Mouse (Mus musculus) heart, adult 2 months (tissue): ENCODE data around the gene Usp13. TPM values are rescaled to one million over a fixed set of nuclear protein-coding genes. Genes with fewer than 3 reads are reported as not detected.

Experiments
- DNase-seq, 2 experiments: peaks; one replicate each; pipeline ENCODE4 v3.0.0; 2021
- H3K27ac ChIP-seq: fragments of 200-600 bp; 2 replicates; pipeline ENCODE4 v1.8.1; 2022
- H3K27me3 ChIP-seq: fragments of 200-500 bp; 2 replicates; pipeline ENCODE4 v1.6.1; 2012; ENCODE audit warnings: mild to moderate bottlenecking, low read length, inconsistent platforms, mixed read lengths; ENCODE audit not compliant: control insufficient read depth, insufficient read depth
- H3K36me3 ChIP-seq: fragments of 200-500 bp; 2 replicates; pipeline ENCODE4 v1.6.1; 2012; ENCODE audit warnings: low read length, inconsistent platforms; ENCODE audit not compliant: control insufficient read depth, insufficient read depth
- H3K4me1 ChIP-seq: fragments of 200-500 bp; 2 replicates; pipeline ENCODE4 v1.6.1; 2011; ENCODE audit warnings: low read length; ENCODE audit not compliant: control insufficient read depth, insufficient read depth
- H3K4me3 ChIP-seq: fragments of 200-600 bp; 2 replicates; pipeline ENCODE4 v1.8.1; 2022
- H3K79me2 ChIP-seq: fragments of 200-500 bp; replicated peaks from 2 replicates; pipeline ENCODE4 v1.6.1; 2012; ENCODE audit warnings: mild to moderate bottlenecking, inconsistent platforms, low read length, moderate library complexity, mixed read lengths; ENCODE audit not compliant: control insufficient read depth, insufficient read depth
- H3K9ac ChIP-seq: fragments of 200-500 bp; 2 replicates; pipeline ENCODE4 v1.6.1; 2012; ENCODE audit warnings: low read depth, mild to moderate bottlenecking, control low read depth, inconsistent platforms, low read length, mixed read lengths
- CTCF ChIP-seq: fragments of 200-600 bp; IDR thresholded peaks from 2 replicates; pipeline ENCODE4 v1.8.1; 2022; ENCODE audit warnings: antibody characterized with exemption, mild to moderate bottlenecking, moderate library complexity
- EP300 ChIP-seq: fragments of 200-500 bp; IDR thresholded peaks from 2 replicates; pipeline ENCODE4 v1.6.1; 2011; ENCODE audit warnings: low read depth, low read length, control low read depth; ENCODE audit not compliant: insufficient read depth
- POLR2A ChIP-seq: fragments of 200-500 bp; IDR thresholded peaks from 2 replicates; pipeline ENCODE4 v1.6.1; 2011; ENCODE audit warnings: mild to moderate bottlenecking, low read depth, low read length, control low read depth; ENCODE audit not compliant: insufficient read depth
- WGBS: fragments of 180-500 bp; shearing (Covaris S2); methylation state at CpG from one replicate; pipeline ENCODE4 v1.1.7; 2018; 5-methylcytosine and 5-hydroxymethylcytosine counted together
- intact Hi-C: fragments of 180-260 bp; cut with DNase I; formaldehyde crosslinking; loops from one replicate; pipeline ENCODE4 v1.15.1; 2025
- polyA plus RNA-seq: library from polyadenylated mRNA; depleted of rRNA; stranded (reverse); fragments of >200 nt; gene quantifications from 2 replicates; pipeline ENCODE4 v1.2.3, GENCODE M21; 2012
- total RNA-seq, 2 experiments: library from RNA; stranded (reverse); gene quantifications; 2 replicates each; pipeline ENCODE4 v1.2.3; 2021

The Usp13 gene
- total and polyA plus RNA-seq, 3 experiments = 47.9 to 204 (median 183) TPM

GRCm38 (mm10) chr3:32871081-32871480 lies 53.7 kb downstream of the Usp13 start:
- intact Hi-C loops = no loop called here
- peak overlapping the region; percentile 47 for H3K27ac ChIP-seq
- WGBS = 58% methylated on average over 3 of the region's 3 CpGs

GRCm38 (mm10) chr3:32886386-32886785 lies 69.0 kb downstream of the Usp13 start:
- H3K36me3 ChIP-seq = peaks cover 10% of the 10 kb centered on the region
- WGBS = 85% methylated on average over 8 of the region's 8 CpGs
- H3K79me2 ChIP-seq = no peaks in the 10 kb centered on the region

More at GRCm38 (mm10) chr3:32871081-32871480, 53.7 kb downstream of the Usp13 start:
- peak in 1 of 2 experiments; percentile 26 for DNase-seq
- no peak for TF ChIP-seq CTCF
- TF ChIP-seq POLR2A = no peak
- TF ChIP-seq EP300 = 0 out of 2 replicates have a peak, but pooled peaks have one; percentile 22
- peaks cover 4% of the 10 kb centered on the region; the same call in 1 of the 2 replicates for H3K36me3 ChIP-seq
- H3K4me1 ChIP-seq = no peaks in the 10 kb centered on the region
- no peaks in the 10 kb centered on the region for H3K27me3 ChIP-seq
- H3K79me2 ChIP-seq = 0 out of 2 replicates have a peak, but pooled peaks cover 2% of the 10 kb centered on the region
- no peak overlapping the region for H3K4me3 ChIP-seq
- no peak overlapping the region for H3K9ac ChIP-seq

GRCm38 (mm10) chr3:32888886-32889285 lies 71.5 kb downstream of the Usp13 start:
- no peak overlapping the region for H3K9ac ChIP-seq
- TF ChIP-seq CTCF = no peak
- no peak for TF ChIP-seq POLR2A
- TF ChIP-seq EP300 = 0 out of 2 replicates have a peak, but pooled peaks have one; percentile 37
- H3K4me3 ChIP-seq = no peak overlapping the region
- no peaks in the 10 kb centered on the region for H3K27me3 ChIP-seq
- H3K36me3 ChIP-seq = peaks cover 13% of the 10 kb centered on the region
- WGBS = 76% methylated on average over 5 of the region's 5 CpGs
- H3K79me2 ChIP-seq = no peaks in the 10 kb centered on the region
- H3K4me1 ChIP-seq = peaks cover 1% of the 10 kb centered on the region; the same call in 1 of the 2 replicates
- H3K27ac ChIP-seq = peak overlapping the region; percentile 42
- peak in 1 of 2 experiments; percentile 11 for DNase-seq
- intact Hi-C loops = no loop called here

More at GRCm38 (mm10) chr3:32886386-32886785, 69.0 kb downstream of the Usp13 start:
- H3K27me3 ChIP-seq = no peaks in the 10 kb centered on the region
- H3K4me3 ChIP-seq = no peak overlapping the region
- DNase-seq = no peak
- H3K4me1 ChIP-seq = peaks cover 2% of the 10 kb centered on the region; the same call in 1 of the 2 replicates
- intact Hi-C loops = no loop called here
- TF ChIP-seq POLR2A = no peak
- no peak for TF ChIP-seq CTCF
- no peak for TF ChIP-seq EP300
- H3K9ac ChIP-seq = no peak overlapping the region
- no peak overlapping the region for H3K27ac ChIP-seq

- Histone ChIP-seq H3K4me3 (no peak overlapping the region), H3K27ac (no peak overlapping the region), H3K36me3 (peaks cover 11% of the 10 kb centered on the region; the same call in 1 of the 2 replicates), H3K27me3 (no peaks in the 10 kb centered on the region), H3K4me1 (peaks cover 1% of the 10 kb centered on the region; the same call in 1 of the 2 replicates), H3K79me2 (no peaks in the 10 kb centered on the region), H3K9ac (no peak overlapping the region)
- 89% methylated on average over 4 of the region's 4 CpGs for WGBS
- no peak for DNase-seq
- intact Hi-C loops = no loop called here
- TF ChIP-seq EP300 (no peak), POLR2A (no peak), CTCF (no peak)
Observed at GRCm38 (mm10) chr3:32890174-32890573, 72.8 kb downstream of the Usp13 start.

- DNase-seq = no peak
- Histone ChIP-seq H3K4me1 (peaks cover 1% of the 10 kb centered on the region; the same call in 1 of the 2 replicates), H3K36me3 (peaks cover 2% of the 10 kb centered on the region; the same call in 1 of the 2 replicates), H3K4me3 (no peak overlapping the region), H3K79me2 (no peaks in the 10 kb centered on the region), H3K9ac (no peak overlapping the region), H3K27ac (no peak overlapping the region), H3K27me3 (no peaks in the 10 kb centered on the region)
- intact Hi-C loops = loop anchor here (10.0 kb wide), 1 partner anchor 89 kb away; the partner anchor contains the start of gene Usp13
- WGBS = 63% methylated on average over 4 of the region's 4 CpGs
- TF ChIP-seq CTCF = no peak
- TF ChIP-seq POLR2A = no peak
- TF ChIP-seq EP300 = no peak
Observed at GRCm38 (mm10) chr3:32903462-32903861, 86.1 kb downstream of the Usp13 start.

- 89% methylated on average over 1 of the region's 1 CpGs for WGBS
- no peaks in the 10 kb centered on the region for H3K79me2 ChIP-seq
- no peak overlapping the region for H3K27ac ChIP-seq
Observed at GRCm38 (mm10) chr3:32904599-32904998, 87.3 kb downstream of the Usp13 start.

More at GRCm38 (mm10) chr3:32904599-32904998, 87.3 kb downstream of the Usp13 start:
- H3K4me3 ChIP-seq = no peak overlapping the region
- no peak for DNase-seq
- H3K27me3 ChIP-seq = no peaks in the 10 kb centered on the region
- H3K4me1 ChIP-seq = peaks cover 1% of the 10 kb centered on the region; the same call in 1 of the 2 replicates
- TF ChIP-seq CTCF = no peak
- TF ChIP-seq EP300 = no peak
- no peak for TF ChIP-seq POLR2A
- peaks cover 6% of the 10 kb centered on the region for H3K36me3 ChIP-seq
- H3K9ac ChIP-seq = no peak overlapping the region
- intact Hi-C loops = loop anchor here (10.0 kb wide), 1 partner anchor 90 kb away; the partner anchor contains the start of gene Usp13
